Mouse (Mus musculus) spleen, postnatal 10 days (tissue): ENCODE data around the gene Arel1.

Source experiments
- DNase-seq, 2 experiments: peaks; one replicate each; pipeline ENCODE4 v3.0.0; 2021 to 2022; ENCODE audit warnings: low spot score in 2 of 2

Gene Arel1

DNA sequence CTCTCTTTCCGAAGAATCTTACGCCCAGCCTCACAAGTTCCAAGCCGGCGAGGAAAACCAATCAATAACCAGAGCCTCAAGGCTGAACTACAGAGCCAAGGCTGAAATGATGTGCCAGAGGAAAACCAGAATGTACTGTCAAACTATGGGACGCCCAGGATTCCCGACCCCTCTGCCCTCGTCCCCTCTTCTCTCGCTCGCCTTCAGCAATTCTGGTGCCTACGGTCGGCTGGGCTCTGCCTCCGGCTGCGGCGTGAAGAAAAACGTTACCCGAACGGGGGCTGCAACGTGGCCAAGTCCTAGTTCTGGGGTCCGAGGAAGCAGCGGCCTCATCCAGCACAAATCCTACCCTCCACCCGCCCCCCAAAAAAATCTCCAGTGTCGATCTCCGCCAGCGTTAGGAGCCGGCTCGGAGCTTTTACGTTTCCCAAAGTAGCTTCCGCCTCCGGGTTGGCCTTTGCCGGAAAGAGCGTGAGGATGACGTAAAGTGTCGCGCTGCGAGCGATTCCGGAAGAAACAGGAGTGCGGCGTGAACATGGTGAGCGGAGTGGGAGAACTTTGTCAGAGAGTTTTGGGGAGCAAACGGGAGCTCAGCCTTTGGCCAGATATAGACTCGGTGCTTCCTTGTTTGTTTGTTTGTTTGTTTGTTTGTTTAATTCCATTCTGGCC lies at the start of gene Arel1, which contains the start of gene Fcf1:
Arel1 (minus strand) TSS at position 473 of the 669 bp plus-strand sequence.
Fcf1 (plus strand) TSS at position 470 of the 669 bp plus-strand sequence.
- DNase-seq, result peak; percentile 88 to 96

DNA sequence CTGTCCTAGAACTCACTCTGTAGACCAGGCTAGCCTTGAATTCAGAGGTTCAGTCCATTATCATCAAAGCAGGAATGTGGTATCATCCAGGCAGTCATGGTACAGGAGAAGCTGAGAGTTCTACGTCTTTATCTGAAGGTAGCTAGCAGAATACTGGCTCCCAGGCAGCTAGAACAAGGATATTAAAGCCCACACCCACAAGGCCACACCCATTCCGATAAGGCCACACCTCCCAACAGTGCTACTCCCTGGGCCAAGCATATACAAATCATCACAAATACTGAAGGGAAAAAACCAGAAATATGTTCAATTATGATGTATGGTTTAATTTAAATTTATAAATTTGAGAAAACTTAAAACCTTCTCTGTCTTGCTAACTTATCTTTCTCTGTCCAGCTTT lies 41.5 kb upstream of the Arel1 start:
- DNase-seq, result peak in 1 of 2 experiments; percentile 15

DNA sequence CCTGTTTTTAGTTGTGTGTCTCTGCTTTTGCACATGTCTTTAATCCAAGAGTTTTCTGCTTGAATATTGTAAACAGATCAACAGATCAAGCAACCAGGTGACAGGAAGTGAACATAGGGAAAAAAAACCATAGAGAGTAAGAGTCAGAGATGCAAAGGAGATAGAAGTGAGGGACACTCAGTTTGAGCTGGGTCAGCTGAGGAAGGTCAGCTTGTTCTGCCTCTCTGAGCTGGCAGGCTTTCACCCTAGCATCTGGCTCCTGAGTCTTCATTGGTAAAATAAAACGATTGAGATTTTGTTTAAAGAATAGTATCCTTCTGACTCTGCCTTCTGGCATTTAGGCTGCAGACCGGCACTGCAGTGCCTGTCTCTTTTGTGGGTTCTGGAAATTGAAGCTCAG lies 39.8 kb upstream of the Arel1 start:
- no peak for DNase-seq

DNA sequence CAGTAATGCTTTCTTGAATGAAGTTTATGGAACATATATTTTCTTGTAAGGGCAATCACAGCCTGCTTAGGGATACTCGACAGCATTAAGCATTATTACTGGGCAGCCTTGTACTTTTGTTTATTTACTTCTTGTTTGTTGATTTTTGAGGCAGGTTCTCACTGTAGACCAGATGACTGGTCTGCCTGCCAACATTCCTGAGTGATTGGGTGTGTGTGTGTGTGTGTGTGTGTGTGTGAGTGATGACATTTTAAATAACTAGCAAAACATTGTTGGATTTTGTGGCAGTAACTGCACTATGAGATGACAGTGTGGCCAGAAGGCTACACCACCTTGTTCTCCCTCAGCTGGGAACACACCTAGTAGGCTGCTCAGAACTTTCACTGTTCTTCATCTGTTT lies 39.1 kb upstream of the Arel1 start:
- no peak for DNase-seq

DNA sequence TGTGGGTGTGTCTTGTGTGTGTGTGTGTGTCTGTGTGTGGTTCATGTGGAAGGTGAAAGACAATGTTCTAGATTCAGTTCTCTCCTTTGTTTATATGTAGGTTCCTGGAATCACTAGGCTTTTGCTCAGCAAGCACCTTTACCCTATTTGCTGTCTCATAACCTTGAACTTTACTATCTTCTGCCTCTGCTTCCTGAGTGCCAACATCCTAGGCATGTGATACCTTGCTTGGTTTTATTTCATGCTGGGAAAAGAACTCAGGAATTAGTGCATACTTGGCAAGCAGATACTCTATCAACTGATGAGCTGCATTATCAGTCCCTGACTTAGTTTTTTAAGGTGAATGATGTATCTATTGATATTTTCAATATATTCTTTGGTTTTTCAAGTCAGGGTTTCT lies 36.3 kb upstream of the Arel1 start:
- no peak for DNase-seq

DNA sequence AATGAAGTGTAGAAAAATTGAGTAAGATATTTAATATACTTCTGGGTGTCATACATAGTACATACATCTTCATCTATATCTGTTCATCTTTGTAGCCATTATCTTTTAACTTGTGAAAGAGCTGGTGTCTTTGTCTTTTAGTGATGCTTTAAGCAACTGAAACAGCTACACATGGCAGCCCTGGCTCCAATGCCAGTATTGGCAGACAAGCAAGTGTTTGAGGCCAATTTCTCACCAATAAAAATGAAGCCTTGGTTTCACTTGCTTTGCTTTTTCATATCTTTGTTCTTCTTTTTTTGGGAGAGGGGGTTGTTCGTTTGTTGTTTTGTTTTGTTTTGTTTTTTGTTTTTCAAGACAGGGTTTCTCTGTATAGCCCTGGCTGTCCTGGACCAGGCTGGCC lies 35.5 kb upstream of the Arel1 start:
- no peak for DNase-seq

DNA sequence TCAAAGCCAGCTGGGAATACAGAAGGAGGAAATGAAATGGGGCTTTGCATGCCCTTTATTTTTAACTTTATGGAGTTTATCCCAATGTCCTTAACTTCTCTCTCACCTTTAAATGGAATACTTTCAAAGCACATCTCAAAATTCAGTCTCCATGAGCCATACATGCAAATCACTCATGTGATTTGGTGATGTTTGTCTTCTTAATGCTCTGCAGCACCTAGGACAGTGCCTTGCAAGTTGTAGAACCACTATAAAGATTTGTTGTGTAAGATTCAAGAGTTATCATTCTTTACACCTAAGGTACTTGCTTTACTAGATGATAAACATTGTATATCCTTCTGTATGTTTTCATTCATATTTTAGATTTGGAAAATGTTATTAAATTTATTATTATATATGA lies 28.4 kb upstream of the Arel1 start:
- DNase-seq, result no peak

DNA sequence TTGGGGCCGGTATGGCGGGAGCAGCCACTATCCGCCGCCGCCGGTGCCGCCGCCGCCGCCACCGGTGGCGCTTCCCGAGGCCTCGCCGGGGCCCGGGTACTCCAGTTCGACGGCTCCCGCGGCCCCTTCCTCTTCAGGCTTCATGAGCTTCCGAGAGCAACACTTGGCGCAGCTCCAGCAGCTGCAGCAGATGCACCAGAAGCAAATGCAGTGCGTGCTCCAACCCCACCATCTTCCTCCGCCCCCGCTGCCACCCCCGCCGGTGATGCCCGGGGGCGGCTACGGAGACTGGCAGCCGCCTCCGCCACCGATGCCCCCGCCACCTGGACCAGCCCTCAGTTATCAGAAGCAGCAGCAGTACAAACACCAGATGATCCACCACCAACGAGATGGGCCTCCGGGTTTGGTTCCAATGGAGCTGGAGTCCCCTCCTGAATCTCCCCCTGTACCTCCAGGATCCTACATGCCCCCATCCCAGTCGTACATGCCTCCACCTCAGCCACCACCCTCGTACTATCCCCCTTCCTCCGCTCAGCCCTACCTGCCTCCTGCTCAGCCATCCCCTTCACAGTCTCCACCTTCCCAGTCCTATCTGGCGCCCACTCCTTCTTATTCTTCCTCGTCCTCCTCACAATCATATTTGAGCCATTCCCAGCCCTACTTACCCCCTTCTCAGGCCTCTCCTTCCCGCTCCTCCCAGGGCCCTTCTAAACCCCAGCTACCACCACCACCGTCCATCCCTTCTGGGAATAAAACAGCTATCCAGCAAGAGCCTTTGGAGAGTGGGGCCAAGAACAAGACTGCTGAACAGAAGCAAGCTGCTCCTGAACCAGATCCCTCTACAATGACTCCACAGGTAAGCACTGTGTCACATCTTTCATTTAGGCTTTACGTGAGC lies 26.1 kb upstream of the Arel1 start:
- DNase-seq, result peak in 1 of 2 experiments; percentile 78

DNA sequence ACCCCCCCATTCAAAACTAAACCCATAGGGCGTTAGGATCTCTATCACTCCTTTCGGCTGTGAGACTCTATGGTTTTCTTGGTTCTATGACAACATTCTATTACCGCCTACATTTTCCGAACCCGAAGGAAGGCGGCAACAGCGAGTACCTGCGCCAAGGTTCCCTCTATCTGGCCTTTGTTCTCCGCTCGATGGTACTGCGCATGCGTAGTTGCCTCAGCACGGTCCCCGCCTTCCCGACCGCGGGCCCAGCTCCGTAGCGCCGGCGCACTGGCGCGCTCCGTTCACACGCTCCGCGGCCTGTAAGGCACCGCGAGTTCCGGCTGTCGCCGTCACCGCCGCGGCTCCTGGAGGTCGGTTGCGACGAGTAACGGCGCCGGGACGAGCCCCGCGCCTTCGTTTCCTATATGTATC lies 25.4 kb upstream of the Arel1 start, which contains the start of gene Ylpm1:
Ylpm1 (plus strand) TSS at position 239 of the 414 bp plus-strand sequence.
- peak; percentile 94 to 96 for DNase-seq

DNA sequence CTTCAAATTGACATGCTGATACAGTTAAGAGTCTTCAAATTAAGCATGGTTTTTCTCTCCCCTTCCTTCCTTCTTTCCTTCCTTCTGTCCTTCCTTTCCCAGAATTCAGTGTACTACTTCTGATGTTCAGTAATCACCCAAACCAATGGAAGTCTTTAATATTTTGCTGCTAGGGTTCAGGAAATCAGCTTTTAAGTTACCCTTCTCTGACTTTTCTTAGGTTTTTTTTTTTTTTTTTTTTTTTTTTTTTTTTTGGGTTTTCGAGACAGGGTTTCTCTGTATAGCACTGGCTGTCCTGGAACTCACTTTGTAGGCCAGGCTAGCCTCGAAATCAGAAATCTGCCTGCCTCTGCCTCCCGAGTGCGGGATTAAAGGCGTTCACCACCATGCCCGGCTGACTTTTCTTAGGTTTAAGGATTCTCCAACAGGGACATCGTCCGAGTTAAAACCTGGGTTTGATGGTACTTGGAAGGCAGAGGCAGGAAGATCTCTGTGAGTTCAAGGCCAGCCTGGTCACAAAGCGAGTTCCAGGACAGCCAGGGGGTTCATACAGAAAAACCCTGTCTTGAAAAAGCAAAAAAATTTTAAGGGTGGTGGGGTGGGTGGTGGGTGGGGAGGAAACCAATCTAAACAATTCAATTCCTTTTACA lies 24.5 kb upstream of the Arel1 start:
- DNase-seq, result peak in 1 of 2 experiments; percentile 13

DNA sequence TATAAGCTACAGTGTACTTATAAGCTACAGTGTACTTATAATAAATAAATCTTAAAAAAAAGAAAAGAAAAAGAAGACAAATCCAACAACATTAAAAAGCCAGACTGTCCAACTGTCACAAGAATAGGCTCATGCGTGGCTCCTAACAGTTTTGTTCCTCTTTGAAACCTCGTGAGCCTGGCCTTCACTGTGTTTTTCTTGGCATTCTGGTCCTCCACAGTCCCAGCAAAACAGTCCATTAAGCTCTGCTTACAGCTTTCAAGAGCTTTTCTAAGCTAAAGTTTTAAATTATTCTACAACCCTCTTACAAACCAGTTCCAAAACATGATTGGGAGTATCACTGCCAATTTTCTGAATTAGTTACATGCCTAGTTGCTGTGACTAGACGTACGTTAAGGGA lies 18.8 kb upstream of the Arel1 start:
- no peak for DNase-seq

DNA sequence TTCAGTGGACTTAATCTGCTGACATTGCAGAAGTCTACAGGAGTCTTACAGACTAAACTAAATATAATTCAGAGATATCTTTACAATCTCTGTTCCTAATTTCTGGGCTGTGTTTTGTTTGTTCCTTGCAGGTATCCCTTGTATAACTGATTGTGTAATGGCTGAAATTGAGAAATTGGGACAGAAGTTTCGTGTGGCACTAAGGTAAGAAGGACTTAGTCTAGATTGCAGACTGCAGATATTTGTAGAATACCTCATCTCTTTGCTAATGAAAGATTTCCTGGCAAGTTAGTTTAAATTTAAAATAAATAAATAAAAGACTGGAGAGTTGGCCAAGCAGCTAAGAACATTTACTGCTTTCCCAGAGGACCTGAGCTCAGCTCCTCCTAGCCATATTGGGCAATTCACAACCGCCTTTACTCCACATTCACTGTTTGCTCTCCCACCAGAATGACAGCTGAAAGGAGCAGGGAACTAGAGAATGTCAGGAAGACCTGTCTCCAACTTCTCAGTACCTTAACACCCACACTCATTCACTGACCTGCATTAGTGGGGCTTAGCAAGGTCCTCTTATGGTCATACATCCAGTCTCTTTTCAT lies 8.7 kb upstream of the Arel1 start:
- no peak for DNase-seq

DNA sequence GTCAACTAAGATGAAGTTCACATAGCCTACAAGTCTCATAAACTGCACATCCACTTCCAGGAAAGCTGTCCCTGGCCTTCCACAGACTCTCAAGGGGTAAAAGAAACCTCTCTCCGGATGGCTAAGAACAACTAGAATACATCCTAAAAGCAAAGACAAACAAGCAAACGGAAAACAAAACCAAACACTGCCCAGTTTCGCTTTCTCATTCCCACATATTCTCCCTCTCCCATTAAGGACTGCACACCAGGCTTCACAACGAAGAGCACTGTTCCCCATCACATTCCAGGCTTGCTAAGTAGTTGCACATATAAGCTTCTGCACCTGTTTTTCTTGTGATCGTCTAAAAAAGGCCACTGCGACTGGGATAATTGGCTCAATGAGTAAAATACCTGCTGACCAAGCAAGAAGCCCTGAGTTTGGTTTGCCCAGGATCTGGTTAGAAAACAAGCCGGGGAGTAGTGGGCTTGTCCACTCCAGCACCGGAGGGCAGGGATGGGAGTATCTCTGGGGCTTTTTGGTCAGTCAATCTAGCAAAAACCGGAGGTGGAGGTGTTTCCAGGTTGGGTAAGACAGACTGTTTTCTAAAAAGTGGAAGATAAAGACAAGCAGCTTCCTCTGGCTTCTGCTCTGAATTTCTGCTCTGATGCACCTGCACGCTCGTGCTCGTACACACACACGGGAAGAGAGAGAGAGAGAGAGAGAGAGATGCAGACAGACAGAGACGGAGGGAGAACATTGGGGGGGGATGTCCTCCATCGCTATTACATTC lies 858 bp downstream of the Arel1 start:
- peak; percentile 40 to 57 for DNase-seq

DNA sequence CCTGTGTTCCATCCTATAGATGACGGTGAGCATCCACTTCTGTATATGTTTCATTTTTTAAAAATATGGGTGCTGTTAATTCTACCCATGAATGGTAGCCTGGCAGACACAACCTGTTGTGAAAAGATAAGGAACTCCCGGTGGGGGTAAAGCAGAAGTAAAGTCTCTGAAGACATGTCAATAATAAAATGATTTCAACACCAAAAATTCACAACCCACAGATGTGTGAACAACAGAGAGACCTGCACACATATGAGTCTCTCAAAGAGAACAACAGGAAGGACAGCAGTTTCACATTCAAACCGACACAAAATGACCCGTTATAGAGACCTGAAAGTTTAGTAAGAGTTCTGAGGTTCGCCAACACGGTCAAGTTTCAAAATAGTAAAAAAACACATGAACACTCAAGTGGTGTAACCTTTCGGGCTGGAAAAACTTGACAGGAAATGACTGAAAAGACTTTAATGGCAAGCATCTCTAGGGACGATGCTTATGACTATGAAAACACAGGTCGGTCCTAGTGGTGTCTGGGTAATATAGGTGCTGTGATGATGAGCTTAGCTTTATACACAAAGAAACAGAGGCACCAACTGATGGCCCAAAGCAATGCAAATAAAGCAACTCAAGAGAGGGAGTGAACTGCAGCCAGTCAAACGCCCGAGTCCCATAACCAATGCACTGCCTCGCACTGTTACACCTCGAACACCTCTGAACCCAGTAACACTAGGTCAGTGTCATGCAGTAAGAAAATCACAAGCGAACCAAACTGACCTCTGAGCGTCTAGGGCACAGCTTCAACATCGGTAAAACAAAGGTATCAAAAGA lies 1.7 kb downstream of the Arel1 start:
- DNase-seq, result peak; percentile 31 to 33

DNA sequence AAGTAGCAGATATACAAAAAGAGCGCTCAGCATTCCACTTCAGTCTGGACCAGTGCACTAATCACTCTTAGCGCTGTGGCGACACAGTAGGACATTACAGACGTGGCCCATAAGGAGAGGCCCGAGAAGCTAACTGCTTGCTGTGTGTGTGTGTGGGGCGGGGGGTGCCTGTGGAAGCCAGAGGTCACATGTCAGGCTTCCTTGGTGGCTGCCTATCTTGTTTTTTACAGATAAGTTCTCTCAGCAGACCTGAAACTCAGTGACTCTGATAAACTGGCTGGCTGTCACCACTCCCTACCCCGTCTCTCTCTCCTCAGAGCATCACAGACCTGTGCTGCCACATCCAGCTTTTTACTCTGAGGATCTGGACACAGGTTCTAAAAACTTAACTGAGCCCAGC lies 8.1 kb downstream of the Arel1 start:
- DNase-seq, result peak; percentile 47 to 55

DNA sequence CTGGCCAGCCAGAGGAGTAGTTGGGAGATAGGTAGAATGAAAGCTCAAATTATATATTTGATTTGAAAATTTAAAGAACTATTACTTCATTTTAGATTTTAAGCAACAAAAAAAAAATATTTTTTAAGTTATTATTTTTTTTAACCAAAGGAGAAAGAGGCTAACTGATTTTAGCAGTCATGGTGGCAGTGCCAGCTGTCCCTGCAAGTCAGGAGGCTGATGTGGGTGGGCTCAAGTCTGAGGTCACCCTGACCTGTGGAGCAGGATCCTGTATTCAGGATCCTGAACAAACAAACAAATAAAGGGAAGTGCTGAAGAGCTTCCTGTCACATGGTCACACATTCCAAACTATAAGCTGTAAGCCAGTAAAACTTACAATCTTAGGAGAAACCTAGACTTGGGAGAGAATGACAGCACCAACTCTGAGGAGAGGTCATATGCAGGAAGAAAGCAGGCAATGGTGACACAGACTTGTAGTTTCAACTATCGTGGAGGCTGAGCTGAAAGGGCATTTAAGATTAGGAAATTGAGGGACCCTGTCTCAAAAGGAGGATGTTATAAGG lies 11.8 kb downstream of the Arel1 start:
- no peak for DNase-seq

DNA sequence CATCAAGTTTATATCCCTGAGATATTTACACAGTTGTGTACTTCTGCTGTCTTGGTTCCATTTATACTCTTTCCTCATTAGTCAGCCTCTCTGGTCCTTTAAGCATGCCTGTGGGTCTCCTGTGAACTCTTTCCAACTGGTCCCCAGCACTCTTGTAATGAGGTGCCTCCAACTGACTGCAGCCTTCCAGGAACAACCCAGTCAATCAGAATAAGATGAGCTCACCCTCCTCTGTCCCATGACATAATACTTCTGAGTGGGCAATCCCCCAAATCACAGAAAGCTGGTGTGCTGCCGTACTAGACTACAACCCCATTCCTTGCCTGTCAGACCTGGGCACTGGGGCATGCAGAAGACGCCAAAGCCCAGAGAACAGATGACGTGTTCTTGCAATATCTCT lies 14.4 kb downstream of the Arel1 start:
- no peak for DNase-seq

DNA sequence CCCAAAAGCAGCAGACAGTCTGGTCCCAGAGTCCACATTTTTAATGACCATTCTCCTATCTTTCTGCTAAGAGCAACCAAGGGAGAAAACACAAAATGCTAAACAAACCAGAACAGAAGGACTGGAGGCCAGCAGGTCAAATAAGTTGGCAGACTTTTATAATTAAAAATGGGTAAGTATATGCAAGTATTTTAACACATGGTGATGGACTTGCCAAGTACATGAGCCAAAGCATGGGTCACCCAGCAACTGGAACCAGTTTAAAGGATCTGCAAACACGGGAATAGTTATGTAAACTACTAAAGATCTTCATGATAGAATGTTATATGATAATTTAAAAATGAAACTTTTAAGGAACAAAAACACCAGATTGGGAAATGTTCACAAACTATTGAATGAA lies 18.3 kb downstream of the Arel1 start:
- DNase-seq, result no peak

DNA sequence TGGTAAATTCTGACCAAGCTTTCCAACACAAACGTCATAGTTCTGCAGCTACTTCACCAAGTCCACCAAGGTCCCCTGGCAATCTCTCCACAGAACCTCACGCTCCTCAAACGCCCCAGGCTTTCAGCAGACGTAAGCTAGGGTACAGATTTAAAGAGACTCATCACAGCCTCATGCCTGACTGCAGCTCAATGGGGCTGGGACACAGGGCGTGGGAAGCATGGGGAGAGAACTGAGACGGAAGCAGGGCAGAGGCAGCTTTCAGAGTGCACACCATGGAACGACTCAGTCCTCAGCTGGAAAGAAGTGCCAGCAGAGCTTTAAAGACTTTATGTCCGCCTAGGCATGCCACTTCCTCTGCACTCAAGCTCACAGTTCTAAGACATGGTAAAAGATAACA lies 19.2 kb downstream of the Arel1 start:
- no peak for DNase-seq

DNA sequence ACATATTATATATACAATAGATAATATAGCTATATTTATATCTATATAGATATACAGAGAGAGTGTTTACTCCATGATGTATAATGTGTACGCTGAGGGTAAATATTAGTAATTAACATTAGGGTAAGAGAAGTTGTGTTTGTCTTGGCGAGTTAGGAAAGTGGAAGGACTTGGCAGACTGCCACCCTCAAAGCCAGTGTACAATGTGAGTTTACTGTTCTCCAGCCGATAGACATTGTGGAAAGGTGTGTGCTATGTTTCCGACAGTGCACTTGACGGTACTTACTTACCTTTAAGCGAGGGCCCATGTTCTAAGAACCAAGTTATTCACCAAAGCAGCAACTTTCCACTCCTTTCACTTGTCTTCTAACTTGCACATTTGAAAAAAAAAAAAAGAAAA lies 19.9 kb downstream of the Arel1 start:
- no peak for DNase-seq
